Mouse (Mus musculus): Measurements from ENCODE around the gene Chrm2. TPM values are rescaled to one million over a fixed set of nuclear protein-coding genes. Genes with fewer than 3 reads are reported as not detected.

Gene Chrm2
- total RNA-seq, 2 experiments from 2014 or later = 83.6 to 84.8 TPM

GRCm38 (mm10) chr6:36507946-36508345, 120.1 kb downstream of the Chrm2 start:
- no peak for DNase-seq (ENCODE audit: low spot score)
- intact Hi-C loops (cut with DNase I) = loop anchor here (5.0 kb wide), 1 partner anchor 39 kb away; no protein-coding TSS in a partner anchor

GRCm38 (mm10) chr6:36508469-36508868, 120.6 kb downstream of the Chrm2 start:
- intact Hi-C loops (cut with DNase I) = loop anchor here (5.0 kb wide), 1 partner anchor 39 kb away; no protein-coding TSS in a partner anchor
- DNase-seq (ENCODE audit: low spot score) = no peak

- no peak for DNase-seq (ENCODE audit: low spot score)
- intact Hi-C loops (cut with DNase I) = no loop called here
These were observed 128.6 kb downstream of the Chrm2 start for GRCm38 (mm10) chr6:36516508-36516907.

GRCm38 (mm10) chr6:36517242-36517641, 129.4 kb downstream of the Chrm2 start:
- no peak for DNase-seq (ENCODE audit: low spot score)
- intact Hi-C loops (cut with DNase I) = no loop called here

GRCm38 (mm10) chr6:36523599-36523998, 135.7 kb downstream of the Chrm2 start:
- no peak for DNase-seq (ENCODE audit: low spot score)

GRCm38 (mm10) chr6:36528509-36528908, 140.6 kb downstream of the Chrm2 start:
- DNase-seq (ENCODE audit: low spot score) = no peak
- intact Hi-C loops (cut with DNase I) = loop anchor here (10.0 kb wide), 1 partner anchor 376 kb away; no protein-coding TSS in a partner anchor

More at GRCm38 (mm10) chr6:36523599-36523998, 135.7 kb downstream of the Chrm2 start:
- intact Hi-C loops (cut with DNase I) = loop anchor here (10.0 kb wide), 1 partner anchor 381 kb away; no protein-coding TSS in a partner anchor

- no peak for DNase-seq (ENCODE audit: low spot score)
- intact Hi-C loops (cut with DNase I) = no loop called here
These were observed 153.4 kb downstream of the Chrm2 start for GRCm38 (mm10) chr6:36541247-36541646.

- no peak for DNase-seq (ENCODE audit: low spot score)
- intact Hi-C loops (cut with DNase I) = no loop called here
These were observed 179.0 kb downstream of the Chrm2 start for GRCm38 (mm10) chr6:36566886-36567285.

Small RNA genes within 50 kb of the gene (microRNA-seq; reads per million reads assigned to microRNA genes)
- 659 reads per million, percentile 76 among the genes with 10 or more reads in this experiment for gene Mir490

All from heart, postnatal 25 days (tissue).